In the genomic region with DNA sequence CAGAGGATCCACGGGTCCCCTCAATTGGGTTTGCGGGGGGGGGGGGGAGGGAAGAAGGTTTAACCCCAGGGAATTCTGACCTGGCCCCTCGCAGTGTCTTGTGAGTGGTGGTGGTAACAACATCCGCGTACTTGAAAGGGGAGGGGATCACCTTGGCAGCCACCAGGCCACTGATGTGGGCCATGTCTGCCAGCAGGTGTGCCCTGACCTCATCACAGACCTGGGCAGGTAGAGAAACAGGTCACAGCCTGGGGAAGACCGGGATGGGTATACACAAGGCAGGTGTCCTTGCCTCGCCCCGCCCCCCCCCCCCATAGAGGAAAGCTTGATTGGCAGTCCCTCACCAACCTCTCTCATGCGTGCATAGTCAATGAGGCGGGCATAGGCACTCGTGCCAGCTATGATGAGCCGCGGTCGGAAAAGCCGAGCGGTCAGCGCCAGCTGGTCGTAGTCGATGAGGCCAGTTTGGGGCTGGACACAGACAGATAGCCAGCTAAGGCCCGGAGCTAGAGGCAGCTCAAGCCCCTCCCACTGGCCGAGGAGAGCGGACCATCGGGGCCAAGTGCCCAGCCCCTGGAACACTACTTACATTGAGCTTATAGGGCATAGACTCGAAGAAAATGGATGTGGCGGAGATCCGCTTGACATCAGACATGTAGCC, we compare ENCODE assay signal across 22 mouse cellular contexts. TPM values are rescaled to one million over a fixed set of nuclear protein-coding genes. Genes with fewer than 3 reads are reported as not detected.
"Had no signal": no experiment of that assay in that cellular context is flagged by ENCODE, and none has a peak within 500 bp of the region (broad histone marks: within the 10 kb centered on the region; RNA-seq: fewer than 3 reads in every experiment).

No protein-coding gene starts in this region.

- H3K4me3 ChIP-seq: midbrain, embryonic 10.5 days; midbrain, embryonic 12.5 days; neural tube, embryonic 13.5 days; neural tube, embryonic 15.5 days; stomach, embryonic 15.5 days had no signal

- H3K27ac ChIP-seq: midbrain, embryonic 12.5 days; neural tube, embryonic 13.5 days; neural tube, embryonic 15.5 days; stomach, embryonic 15.5 days; stomach, postnatal 0 days had no signal

- DNase-seq: lung, adult 18-20 months; lung, embryonic 14.5 days; lung, postnatal 10 days; lung, postnatal 4 days; midbrain, embryonic 14.5 days; retina, postnatal 1 day; right cerebral cortex, adult 18-20 months; right cerebral cortex, postnatal 25 days; right cerebral cortex, postnatal 4 days; spleen, adult 18-20 months; thymus, adult 2 months; thymus, postnatal 25 days; thymus, postnatal 4 days had no signal

- H3K4me2 ChIP-seq: lung, embryonic 14.5 days; midbrain, embryonic 12.5 days; neural tube, embryonic 13.5 days; neural tube, embryonic 15.5 days; stomach, embryonic 15.5 days had no signal

- H3K9ac ChIP-seq: lung, embryonic 14.5 days; midbrain, embryonic 12.5 days; neural tube, embryonic 13.5 days; neural tube, embryonic 15.5 days; stomach, embryonic 15.5 days had no signal

- H3K9me3 ChIP-seq: neural tube, embryonic 13.5 days; neural tube, embryonic 15.5 days; stomach, embryonic 15.5 days had no signal

- ATAC-seq: midbrain, embryonic 16.5 days had no signal

RNA-seq across cellular contexts. Expression of a gene that starts 4.4 kb away (rescaled TPM):
- total RNA-seq: megakaryocyte, adult 5-6 weeks; megakaryocyte-erythroid progenitor cell, adult 5-6 weeks had no signal

RNA-seq across cellular contexts. Expression of a gene that starts 15.2 kb away (rescaled TPM):
- total RNA-seq: megakaryocyte, adult 5-6 weeks; megakaryocyte-erythroid progenitor cell, adult 5-6 weeks had no signal

RNA-seq across cellular contexts. Expression of a gene that starts 17.7 kb away (rescaled TPM):
- total RNA-seq: megakaryocyte-erythroid progenitor cell, adult 5-6 weeks had no signal
- polyA plus RNA-seq: lung, embryonic 14.5 days had no signal
